Mouse (Mus musculus) embryo, embryonic 11.5 days (tissue): ENCODE results near the gene Cd9.

Experiments
- DNase-seq: peaks from one replicate; pipeline ENCODE4 v3.0.0-alpha.2; 2012; ENCODE audit warnings: low read depth, low spot score

Cd9 gene

DNA sequence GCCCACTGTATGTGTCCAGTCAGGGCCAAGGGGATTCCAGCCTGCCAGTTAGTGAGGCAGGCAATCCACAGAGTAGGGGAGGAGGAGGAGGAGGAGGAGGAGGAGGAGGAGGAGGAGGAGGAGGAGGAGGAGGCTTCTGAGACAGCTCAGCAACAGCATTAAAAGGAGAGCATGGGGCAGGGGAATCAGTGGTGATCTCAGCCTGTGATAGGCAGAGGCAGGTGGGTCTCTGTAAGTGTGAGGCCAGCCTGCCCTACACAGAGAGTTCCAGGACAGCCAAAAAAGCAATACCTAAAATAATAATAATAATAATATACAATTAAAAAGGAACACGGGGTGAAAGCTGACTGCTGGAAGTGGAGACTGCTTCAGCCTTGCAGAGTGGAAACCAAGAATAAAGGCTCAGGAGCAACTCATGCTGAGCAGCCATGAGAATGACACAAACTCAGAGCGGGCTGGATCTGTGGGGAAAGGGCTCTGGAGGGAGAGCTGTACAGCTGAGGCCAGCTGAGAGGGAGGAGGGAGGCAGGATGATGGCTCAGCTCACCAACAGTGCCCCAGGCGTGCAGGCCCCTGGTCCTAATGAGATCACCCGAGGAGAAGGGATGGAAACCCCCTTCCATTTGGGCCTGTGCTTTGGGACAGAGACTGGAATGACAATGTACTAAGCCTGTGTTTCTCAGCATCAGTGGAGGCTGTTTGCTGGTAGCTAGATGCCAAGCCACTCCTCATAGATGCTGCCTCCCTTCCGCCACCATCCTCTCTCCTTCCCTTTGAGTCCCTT lies 59.7 kb downstream of the Cd9 start:
- DNase-seq = no peak

GRCm38 (mm10) chr6:125433704-125434447 lies 60.7 kb downstream of the Cd9 start:
- no peak for DNase-seq

GRCm38 (mm10) chr6:125433257-125433656 lies 61.3 kb downstream of the Cd9 start:
- no peak for DNase-seq

DNA sequence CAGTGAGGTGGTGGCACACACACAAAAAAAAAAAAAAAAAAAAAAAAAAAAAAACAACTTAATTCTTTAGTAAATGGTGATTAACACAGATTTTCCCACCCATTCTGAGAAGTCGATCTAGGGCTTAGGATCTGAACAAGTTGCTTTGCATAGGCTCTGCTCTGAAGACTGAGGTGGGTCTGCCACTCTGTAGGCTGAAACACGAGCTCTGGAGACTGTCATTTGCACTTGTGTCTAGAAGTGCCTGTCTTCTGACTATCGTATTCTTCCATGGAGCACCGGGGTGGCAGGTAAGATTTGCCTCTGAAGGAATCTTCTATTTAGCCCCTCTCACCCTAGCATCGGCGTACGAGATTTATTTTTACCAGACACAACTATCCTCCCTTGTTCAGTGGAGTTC lies 62.1 kb downstream of the Cd9 start:
- no peak for DNase-seq

DNA sequence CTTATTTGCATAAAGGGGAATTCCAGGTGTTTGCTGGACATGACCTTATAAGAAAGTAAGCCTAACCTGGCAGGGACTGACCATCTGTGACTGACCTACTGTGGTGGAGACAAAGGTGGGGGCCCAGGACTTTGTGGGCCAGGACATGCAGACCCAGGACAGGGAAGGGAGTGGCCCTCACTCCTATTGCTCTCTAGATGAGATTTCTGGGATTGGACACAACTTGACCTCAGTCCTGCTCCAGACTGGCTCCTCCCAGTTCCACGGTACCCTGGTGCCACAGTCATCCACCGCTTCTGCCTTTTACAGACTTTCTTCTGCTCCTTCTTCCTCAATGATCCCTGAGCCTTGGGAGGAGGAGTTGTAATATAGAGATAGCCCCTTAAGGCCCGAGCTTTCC lies 63.6 kb downstream of the Cd9 start:
- DNase-seq = no peak

GRCm38 (mm10) chr6:125430358-125430958 lies 64.1 kb downstream of the Cd9 start:
- DNase-seq = no peak

DNA sequence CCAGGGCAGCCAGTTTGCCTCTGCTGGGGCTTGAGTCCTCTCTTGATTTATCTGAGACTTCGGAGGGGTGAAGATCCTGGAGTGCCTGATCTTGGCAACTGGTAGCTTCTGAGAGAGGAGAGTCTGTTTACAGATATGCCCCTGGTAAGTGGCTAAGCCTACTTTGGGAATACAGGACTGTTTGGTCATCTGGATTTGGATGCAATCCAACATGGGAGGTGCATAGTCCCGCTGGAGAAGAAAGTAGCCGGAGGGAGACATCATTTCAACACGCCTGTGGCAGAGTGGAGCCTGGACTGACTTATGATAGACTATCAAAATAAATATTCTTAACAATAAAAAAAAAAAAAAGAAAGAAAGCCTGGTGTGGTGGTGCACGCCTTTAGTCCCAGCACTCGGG lies 64.8 kb downstream of the Cd9 start:
- DNase-seq = no peak

GRCm38 (mm10) chr6:125426383-125427360 lies 67.9 kb downstream of the Cd9 start:
- DNase-seq = peak; percentile 68

GRCm38 (mm10) chr6:125425205-125426090 lies 69.1 kb downstream of the Cd9 start:
- DNase-seq = no peak

GRCm38 (mm10) chr6:125424156-125424555 lies 70.4 kb downstream of the Cd9 start:
- no peak for DNase-seq

- DNase-seq = no peak
Observed at GRCm38 (mm10) chr6:125423507-125423906, 71.1 kb downstream of the Cd9 start.

GRCm38 (mm10) chr6:125423099-125423498 lies 71.5 kb downstream of the Cd9 start:
- no peak for DNase-seq

DNA sequence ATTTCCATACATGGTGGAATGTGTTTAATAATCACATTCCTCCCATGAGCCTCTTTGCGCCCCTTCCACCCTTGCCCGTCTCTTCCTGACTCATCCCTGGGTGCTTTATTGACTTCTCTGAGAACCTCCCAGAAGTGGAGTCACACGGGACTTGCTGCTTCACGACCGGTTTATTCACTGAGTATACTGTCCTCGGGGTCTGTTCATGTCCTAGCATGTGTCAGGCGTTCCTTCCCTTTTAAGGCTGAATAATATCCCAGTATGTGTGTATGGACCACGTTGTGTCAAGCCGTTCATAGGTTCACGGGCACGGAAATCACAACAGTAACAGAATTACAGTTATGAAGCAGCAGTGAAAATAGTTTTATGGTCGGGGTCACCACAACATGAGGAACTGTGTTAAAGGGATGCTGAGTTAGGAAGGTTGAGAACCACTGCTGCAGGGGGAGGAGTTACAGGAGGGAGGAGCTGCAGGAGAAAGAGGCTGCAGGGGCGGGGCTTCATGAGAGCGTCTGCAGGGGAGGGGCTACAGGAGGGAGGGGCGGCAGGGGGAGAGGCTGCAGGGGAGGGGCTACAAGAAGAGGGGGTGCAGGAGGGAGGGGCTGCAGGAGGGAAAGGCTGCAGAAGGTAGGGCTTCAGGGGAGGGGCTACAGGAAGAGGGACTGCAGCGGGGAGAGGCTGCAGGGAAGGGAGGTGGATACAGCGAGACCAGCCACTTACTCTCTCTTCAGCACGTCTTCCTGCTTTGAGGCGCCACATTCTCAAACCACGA lies 72.4 kb downstream of the Cd9 start:
- peak; percentile 57 for DNase-seq

- no peak for DNase-seq
Observed at GRCm38 (mm10) chr6:125420458-125421063, 74.0 kb downstream of the Cd9 start.

GRCm38 (mm10) chr6:125418744-125419143 lies 75.8 kb downstream of the Cd9 start:
- DNase-seq = peak; percentile 83

DNA sequence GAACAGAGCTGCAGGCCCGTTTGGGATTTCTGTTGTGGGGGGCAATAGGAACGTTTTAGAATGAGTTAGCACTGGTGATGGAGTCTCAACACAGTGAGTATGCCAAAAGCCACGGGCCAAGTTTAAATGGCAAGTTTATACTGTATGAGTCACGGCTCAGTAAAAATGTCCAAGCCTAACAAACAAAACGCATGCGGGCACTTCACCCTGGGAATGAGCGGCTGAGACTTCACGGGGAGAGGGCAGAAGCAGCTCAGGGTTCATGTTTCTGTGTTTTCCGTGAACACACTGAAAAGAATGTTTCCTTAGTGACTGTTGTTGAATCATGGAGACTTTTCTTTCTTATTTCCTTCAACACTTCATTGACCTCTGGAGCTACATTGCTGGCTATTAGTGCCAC lies 81.3 kb downstream of the Cd9 start:
- DNase-seq = no peak

- DNase-seq = no peak
Observed at GRCm38 (mm10) chr6:125411661-125412060, 82.9 kb downstream of the Cd9 start.

DNA sequence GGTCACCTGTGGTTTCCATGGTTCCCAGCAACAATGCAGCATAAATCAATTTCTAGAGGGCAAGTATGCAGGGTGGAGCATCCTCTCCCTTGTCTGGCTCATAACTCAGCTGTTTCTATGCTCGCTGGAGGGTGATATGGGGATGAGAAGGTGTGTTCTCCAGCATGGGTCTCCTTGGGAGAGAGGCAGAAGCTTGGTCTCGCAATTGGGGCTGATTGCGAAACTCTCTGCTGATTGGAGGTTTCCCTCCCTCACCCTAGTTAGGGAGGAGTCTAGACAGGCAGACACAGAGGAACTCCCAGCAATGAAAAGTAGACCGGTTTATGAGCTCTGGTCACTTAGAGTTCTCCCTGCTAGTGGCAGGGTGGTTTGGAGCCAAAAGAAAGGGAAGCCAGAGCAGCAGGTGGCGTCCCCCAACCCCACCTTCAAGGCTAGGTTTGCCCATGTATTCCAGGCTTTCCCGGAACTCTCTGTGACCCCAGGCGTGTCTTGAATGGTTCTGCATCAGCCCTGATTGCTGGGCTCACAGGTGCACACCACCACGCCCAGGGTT lies 83.5 kb downstream of the Cd9 start:
- DNase-seq = no peak

DNA sequence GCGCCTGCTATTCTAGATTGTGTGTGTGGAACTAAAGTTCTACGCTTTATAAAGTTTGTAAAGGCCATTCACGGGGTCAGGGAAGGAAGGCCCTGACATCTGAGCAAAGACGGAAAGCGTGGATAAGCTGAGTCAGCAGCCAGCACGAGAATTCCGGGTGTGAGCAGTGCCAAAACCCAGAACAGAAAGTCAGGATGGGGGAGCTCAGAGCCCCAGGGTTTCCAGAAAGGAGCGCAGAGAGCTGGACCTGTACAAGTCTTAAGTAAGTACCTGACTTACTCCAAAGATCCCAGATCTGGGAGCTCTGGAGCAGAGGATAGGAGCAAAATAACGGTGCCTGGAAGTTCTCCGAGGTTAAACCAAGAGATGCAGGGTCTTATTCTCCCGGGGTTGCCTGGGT lies 84.0 kb downstream of the Cd9 start:
- DNase-seq = no peak
